Mouse (Mus musculus): ENCODE measurements around the gene Klrb1b. TPM values are rescaled to one million over a fixed set of nuclear protein-coding genes. Genes with fewer than 3 reads are reported as not detected.
"Not testable (repeated sequence)": the region's sequence is repeated elsewhere in the genome, so short reads cannot be mapped to it uniquely, and the experiment has no call there.

The Klrb1b gene
- total RNA-seq, 2 experiments from 2014 or later, result 1.4 TPM; not detected in 1

DNA sequence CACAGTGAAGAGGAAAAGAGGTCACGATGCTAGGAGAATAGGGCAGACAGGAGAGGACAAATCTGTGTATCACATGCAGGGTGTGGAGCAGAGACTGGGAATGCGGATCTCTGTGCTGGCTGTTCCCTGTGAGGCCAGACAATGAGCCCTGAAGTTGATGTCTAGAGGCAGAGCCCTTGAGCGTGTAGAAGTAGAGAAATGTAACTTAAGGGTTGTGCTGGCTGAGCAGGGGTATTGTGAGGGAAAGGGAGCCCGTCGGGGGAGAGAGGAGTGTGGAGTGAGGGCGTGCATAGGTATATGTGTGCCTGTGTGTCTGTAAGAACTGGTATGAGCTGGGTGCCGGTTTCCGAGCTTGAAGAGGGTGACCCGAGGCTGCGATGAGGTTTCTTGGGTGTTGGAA lies 23.6 kb downstream of the Klrb1b start:
- peak; percentile 5; the same call in 1 of the 2 replicates for ATAC-seq (replicated peaks; ENCODE audit: poor library complexity)

DNA sequence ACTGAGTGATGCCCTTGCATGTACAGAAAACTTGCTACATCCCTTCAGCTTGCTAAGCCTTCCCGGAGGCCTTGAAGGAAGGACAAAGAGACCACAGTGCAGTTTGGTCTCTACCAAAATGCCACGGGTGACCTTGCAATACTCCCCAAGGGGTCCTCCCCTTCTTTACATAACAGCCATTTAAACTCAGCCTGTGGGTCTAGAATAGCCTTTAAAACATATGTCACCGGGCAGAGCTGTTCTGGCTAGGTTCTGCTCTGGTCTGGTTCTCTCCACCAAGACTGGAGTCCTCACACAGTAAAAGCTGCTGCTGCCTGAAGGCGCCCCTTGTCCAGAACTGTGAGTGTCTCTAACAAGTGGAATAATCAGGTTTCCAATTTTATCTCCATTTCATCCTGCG lies 25.4 kb downstream of the Klrb1b start:
- ATAC-seq (replicated peaks; ENCODE audit: poor library complexity), result not testable (repeated sequence)

DNA sequence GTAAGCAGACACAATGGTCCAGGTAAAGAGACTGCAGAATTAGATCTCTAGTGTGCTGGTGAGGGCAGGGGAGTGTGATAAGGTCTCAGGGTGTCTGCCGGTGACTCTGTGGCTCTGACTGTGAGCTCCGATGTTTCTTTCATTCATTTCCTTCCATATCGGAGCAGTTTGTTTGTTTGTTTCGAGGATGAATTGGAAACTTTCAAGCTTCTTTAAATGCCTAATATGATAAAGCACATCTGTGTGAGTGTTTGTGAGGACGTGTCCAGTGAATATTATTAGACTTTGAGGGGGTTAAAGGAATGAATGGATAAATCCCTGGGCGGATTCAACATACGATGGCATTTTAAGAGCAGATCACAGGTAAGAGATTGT lies 26.2 kb downstream of the Klrb1b start:
- no peak for ATAC-seq (replicated peaks; ENCODE audit: poor library complexity)

DNA sequence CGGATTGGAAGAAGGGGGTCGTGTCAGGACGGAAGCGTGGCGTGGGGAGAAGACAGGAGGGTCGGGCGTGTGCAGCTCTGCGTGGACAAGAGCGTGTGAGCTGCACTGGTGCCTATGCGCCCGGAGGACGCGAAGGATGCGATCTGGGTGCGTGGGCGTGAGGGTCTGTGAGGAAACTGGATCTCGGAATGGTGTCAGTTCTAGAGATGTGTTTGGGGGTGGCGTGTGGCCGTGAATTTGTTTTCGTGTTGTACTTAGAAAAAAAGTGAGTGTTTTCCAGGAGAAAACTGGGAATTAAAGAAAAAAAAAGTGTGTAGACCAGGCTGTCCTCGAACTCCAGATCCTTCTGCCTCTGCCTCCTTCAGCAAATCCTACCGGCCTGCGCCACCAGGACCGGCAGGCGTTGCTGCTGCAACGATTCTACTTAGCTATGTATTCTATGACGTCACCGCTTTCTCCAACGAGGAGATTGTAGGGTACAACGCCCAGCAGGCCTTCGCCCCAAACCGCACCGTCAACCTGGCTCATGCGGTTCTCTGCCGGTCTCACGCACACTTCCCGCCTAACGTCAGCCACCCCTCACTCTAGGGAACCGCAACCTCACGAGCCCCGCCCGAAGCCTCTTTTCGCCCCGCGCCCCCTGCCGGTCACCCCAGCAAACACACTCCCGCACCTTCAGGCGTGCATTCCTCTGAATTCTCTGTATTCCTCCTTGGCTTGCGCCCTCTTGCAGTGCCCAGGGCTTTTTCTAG lies 26.8 kb downstream of the Klrb1b start:
- peak; percentile 56 for ATAC-seq (replicated peaks; ENCODE audit: poor library complexity)

DNA sequence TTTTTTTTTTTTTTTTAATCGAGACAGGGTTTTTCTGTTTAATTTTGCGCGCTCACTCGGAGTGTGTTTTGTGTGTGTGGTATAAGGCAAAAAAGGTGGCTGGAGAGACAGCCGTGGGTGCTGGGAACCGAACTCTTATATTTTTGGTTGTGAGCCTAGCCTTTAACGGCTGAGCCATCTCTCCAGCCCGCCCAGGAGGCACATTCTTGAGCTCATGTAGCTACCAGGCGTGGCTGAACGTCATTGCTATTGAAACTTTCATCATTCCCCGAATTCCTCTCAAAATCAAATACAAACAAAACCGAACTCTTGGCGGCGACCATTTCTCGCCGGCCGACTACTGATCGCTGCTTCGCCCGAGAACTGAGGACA lies 27.4 kb downstream of the Klrb1b start:
- peak; percentile 15 for ATAC-seq (replicated peaks; ENCODE audit: poor library complexity)

DNA sequence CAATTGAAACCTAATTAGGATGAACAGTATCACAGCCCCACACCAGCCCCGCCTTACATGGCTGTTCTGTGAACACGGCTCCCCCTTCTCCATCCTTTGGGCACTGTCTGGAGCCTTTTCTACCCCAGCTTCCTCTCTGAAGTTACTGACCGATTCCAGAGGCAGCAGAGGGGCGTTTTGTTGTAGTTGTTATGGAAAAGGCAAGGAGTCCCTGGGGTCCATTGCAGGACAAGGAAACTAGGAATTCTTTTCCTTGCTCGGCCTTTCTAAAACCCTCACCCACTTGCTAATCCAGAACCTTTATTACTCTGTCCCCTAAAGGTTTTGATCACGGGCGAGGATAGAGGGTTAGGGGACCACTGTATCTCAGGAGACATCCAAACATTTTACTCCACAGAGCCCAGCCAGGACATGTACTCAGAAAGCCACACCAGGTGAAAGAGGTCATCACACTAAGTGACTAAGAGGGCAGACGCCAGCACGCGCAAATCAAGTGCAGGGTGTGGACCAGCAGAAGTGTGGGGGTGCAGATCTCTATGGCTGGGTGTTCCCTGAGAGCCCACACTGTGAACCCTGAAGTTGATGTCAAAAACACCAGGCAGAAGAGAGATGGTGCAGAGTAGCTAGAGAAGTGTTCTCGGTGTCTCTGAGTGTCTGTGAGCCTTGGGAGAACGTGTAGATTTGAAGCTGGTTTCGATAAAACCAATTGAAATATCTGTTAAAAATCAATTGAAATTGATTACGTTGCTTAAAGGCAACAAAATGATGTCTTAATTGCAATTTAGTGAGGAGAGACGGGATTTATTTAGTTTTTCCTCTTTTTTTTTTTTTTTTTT lies 28.0 kb downstream of the Klrb1b start:
- ATAC-seq (replicated peaks; ENCODE audit: poor library complexity), result peak; percentile 9; the same call in 1 of the 2 replicates

DNA sequence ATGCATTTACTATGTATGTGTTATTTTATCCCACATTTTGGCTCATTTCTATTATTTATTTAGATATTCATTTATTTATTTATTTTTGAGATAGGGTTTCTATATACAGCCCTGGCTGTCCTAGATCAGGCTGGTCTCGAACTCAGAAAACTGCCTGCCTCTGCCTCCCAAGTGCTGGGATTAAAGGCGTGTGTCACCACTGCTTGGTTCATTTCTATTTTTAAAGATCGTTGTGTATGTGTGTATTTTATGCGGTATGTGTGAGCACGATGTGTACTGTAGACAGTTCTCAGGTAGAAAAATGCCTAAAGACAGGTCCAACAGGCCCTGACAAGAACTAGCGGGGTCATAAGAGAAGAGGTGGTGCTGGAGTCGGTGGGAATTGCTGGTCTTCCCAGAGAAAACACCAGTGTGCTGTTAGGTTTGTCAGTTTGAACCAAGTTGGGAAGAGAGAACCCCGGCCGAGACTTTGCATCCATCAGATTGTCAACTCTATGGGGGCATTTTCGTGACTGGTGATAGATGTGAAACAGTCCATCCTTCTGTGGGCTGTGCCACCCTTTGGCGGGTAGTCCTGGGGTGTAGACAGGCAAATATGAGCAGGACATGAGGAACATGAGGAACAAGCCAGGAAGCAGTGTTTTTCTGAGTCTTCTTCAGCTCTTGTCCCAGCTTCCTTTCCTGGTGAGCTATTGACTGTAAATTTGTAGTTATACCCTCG lies 28.8 kb downstream of the Klrb1b start:
- ATAC-seq (replicated peaks; ENCODE audit: poor library complexity), result no peak

DNA sequence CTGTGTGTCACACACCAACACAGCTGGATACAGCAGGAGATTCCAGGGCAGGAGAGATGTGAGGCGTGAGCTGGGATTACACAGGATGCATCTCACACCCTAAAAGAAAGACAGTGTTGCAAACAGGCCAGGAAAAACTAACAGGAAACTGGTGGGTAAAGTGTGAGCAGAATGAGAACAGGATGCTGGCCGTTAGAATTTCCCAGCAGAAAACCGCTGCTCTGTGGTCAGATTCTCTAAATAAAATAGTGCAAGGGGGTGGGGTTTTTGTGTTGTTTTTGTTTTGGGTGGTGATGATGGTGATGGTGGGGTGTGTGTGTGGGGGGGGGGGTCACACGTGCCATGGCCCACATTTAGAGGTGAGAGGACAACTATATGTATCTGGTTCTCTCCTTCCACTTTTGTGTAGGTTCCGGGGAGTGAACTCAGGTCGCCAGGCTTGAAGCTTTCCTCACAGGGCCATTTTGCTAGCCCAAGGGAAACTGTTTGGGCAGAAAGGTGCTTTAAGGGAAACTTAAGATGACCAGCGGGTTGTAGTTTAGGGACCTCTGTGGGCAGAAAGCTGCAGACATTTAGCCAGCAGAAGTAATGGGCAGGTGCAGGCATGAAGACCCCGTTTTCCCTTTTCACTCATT lies 29.7 kb downstream of the Klrb1b start:
- peak; percentile 16 for ATAC-seq (replicated peaks; ENCODE audit: poor library complexity)

DNA sequence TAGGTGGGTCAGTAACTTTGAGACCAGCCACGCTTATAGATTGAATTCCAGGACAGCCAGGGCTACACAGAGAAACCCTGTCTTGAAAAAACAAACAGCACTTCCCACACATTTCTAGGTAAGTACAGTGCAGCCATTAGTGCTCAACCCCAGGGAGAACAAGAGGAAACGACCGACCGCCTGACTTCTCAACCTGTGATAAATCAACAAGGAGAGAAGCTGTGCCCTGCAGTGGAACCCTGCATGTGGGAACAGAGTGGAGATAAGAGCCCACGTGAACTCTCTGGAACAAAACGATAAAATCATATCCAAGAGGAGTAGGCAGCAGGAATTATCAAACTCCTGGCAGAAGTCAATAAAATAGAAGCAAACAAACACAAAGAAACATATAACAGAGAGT lies 32.4 kb downstream of the Klrb1b start:
- ATAC-seq (replicated peaks; ENCODE audit: poor library complexity), result no peak

DNA sequence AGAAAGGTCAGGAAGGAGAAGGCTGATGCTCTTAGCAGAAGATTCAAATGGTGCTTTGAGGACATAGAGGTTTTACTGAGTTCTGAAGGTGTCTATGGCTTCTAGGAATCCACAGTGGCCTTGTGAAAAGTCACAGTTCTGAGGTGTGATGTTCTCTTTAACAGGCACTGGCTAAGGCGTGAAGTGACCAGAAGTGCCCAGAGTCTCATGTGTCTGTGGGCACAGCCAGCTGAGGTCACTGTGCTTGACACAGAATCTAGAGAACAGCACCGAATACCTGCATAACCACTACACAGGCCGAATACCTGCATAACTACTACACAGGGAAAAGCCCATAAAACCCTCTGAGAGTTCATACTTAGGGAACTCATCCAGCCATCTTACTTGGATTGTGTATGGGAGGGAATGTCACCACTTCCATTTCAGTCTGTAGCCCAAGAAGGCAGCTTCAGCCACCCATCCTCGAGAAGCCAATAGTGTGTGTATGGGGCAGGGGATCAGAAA lies 35.6 kb downstream of the Klrb1b start:
- not testable (repeated sequence) for ATAC-seq (replicated peaks; ENCODE audit: poor library complexity)

DNA sequence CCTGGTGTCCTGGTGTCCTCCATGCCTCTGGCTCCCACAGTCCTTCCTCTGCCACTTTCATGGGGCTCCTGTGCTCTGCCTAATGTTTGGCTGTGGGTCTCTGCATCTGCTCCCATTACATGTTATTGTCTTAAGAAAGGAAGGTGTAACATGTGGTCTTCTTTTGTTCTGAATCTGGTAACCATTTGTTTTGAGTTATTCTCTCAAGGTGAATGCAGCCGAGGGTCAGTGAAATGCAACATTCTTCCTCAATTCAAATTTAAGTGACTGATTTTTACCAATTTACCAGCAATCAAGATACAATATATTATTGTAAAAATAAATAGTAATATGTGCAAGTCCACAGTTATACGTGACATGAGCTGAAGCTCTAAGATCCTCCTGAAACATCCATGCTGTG lies 37.0 kb downstream of the Klrb1b start, which contains the start of gene Klrb1c:
Gene Klrb1c (minus strand): TSS at position 101 of the 400 bp plus-strand sequence.
- no peak for ATAC-seq (replicated peaks; ENCODE audit: poor library complexity)

DNA sequence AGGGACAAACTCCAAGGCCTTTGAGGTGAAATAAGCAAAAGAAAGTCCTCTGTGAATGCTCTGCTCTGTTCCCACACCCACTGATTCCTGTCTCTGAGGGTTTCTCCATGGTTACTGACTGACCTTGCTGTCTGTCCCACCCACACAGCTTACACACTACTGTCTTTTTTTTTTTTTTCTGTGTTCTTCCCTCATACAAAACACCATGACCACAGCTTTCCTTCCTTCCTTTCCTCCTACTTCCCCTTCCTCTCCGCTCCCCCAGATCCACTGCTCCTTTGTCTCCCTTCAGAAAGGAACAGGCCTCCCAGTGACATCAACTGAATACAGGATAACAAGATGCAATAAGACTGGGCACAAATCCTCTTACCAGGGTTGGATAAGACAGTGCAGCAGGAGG lies 37.6 kb downstream of the Klrb1b start:
- ATAC-seq (replicated peaks; ENCODE audit: poor library complexity), result peak; percentile 35

DNA sequence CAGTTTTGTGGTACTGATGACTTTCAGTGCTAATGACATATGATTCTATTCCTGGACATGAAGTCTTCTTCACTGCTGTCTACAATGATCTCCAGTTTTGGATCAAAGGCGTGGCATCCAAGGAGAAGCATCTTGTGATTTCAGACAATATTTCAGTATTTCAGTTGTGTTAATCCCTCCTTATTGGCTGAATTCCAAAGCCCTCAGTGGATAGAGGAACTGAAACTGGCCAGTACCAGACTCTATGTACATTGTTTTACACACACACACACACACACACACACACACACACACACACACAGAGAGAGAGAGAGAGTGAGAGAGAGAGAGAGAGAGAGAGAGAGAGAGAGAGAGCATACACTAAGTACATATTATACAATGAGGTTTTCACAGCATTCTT lies 39.7 kb downstream of the Klrb1b start:
- ATAC-seq (replicated peaks; ENCODE audit: poor library complexity), result peak; percentile 60

DNA sequence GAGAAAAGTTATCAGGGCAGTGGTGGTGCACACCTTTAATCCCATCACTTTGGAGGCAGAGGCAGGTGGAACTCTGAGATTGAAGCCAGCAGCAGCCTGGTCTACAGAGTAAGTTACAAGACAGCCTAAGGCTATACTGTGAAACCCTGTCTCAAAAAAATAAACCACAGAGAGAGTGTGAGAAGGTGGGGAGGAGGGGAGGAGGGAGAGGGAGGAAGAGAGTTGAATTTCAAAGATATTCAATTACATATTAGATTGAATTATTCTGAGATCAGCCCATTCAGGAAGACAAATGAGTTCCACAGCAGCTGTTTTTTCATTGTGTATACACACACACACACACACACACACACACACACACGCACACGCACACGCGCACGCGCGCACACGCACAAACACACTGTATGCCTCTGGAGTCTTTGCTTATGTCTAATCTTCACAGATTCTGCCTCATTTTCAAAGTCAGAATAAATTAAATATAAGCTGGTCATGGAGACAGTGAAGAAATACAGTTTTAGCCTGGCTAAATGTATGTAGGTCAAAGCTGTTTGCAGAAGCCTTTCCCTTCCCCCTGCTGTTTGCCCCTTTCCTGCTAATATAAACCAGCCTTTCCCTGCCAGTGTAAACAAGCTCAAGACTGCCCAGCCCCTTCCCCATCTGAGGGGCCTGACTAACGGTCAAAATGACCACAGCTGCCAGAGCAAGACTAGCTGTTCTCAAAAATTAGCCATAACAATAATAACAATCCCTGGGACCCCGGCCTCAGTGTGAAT lies 56.5 kb downstream of the Klrb1b start:
- no peak for ATAC-seq (replicated peaks; ENCODE audit: poor library complexity)

DNA sequence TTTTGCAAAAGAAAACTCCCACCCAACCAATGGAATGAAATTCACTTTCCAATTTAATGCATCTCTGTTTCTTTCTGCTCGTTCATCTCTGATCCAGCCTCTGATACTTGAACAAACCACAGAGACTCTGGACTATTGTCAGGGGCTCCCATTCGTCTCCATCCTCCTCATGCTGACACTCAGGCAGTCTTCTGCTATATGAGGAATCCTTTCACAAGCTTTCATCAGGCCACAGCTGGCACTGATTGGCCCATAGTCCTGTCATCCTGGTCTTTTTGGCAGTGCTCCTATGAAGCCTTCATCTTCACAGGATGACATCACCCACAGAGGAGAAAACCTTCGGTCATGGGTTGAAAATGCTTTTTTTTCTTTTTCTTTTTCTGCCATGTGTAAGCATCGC lies 58.1 kb downstream of the Klrb1b start:
- ATAC-seq (replicated peaks; ENCODE audit: poor library complexity), result no peak

DNA sequence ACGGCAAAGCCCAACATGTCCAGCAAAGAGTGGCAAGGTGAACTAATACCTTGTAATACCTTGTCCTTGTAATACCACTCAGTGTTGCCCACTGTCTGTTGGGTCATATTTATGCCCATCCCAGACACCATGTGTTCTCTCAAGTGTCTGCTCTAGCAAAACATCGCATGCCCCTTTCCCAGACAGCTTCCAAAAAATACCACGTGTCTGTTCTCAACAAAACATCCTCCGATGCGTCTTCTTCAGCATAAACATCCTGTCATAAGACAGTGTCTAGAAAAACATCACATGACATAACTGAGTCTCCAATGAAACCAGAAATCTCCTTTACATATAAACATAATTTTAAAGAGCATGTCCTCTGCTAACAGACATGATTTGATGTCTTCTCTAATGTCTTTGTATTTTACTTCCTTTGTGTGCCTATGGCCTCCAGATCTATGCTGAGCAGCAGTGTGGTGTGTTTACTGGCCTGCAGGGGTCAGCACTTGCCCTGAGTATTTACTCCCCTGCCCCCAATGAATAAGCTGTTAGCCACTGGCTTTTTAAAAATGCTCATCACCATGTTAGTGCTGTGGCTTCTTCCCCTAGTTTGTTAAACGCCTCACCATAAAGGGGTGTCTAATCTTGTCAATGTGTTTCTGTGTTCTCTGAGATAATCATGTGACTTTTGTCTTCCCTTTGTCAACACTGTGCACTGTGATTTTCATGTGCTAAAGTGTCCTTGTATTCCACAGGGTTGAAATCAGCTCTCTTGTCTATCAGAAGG lies 59.5 kb downstream of the Klrb1b start:
- ATAC-seq (replicated peaks; ENCODE audit: poor library complexity), result peak; percentile 71

DNA sequence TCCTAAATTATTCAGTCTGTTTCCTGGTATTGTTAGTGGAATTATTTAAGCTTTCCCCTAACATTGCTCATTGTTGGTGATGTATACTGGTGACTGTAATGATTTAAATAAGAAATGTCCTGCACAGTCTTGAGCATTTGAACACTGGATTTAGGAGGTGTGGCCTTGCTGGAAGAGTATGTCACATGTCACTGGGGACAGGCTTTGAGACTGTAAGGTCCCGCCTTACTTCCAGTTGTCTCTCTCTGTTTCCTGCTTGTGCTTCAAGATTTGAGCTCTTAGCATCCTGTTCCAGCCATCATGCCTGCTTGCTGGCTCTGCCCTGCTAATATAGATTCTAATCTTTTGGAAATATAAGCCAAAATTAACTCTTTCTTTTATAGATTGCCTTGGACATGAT lies 60.9 kb downstream of the Klrb1b start:
- no peak for ATAC-seq (replicated peaks; ENCODE audit: poor library complexity)

DNA sequence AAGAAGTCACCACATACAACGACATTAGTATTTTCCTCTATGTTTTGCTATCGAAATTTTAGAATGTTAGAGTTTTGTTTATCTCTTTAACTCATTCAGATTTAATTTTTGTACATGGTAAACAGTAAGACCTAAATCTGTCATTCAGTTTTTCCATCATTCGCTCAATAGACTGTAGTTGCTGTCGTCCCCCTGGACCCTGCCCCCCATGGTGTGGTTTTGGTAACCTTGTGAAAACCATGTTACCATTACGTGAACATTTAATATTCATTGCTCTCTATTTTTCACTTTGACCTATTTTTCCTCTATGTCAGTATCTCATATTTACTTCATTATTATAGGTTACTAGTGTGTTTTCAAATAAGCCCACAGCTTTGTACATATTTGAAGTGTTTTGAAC lies 61.5 kb downstream of the Klrb1b start:
- no peak for ATAC-seq (replicated peaks; ENCODE audit: poor library complexity)

Data from megakaryocyte progenitor cell, adult 5-6 weeks (primary cell).